Mouse (Mus musculus): ENCODE measurements at regions not wholly inside any gene's neighbourhood (a gene's known extent, or its start where the extent isn't known, plus 50 kb on each side); places are given as distances from the start of the nearest gene placed in this dataset.

DNA sequence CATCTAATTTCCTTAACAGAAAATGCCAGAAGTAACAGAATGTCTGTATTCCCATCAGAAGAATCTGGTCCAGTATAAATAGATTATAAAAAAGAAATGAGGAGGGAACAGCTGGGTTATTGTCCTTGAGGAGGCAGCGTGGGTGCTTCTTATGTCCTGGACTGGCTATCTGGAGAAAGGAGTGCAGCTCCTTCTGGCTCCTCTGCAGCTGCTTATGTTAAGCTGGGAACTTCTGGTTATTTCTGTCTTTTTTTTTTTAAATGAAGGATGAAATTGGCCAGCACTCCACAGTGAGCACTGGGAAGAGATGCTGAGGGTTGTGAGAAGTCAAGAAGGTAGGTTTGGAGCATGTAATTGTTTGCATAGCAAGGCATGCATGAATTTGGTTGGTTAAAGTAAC is 441.5 kb downstream of the Ebf1 start:
- no peak for DNase-seq (ENCODE audit: low spot score in 2 of 2)

DNA sequence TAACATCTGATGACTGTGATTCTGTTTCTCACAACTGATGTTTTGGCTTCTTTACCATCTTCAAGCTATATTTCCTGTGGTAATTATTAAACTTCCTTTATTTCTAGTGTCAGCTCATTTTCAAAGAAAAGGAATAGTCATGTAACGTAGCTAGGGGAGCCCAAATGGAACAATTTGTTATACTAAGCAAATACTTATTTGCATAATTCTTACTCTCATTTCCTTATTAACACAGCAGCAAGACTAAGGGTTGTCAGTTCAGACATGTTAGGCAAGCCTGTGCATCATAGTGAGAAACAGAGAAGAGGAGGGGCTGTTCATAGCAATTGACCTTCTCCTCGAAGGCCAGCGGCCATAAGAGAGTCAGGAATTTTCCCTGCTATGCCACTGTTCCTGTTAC is 449.5 kb downstream of the Ebf1 start:
- no peak for DNase-seq (ENCODE audit: low spot score in 2 of 2)

DNA sequence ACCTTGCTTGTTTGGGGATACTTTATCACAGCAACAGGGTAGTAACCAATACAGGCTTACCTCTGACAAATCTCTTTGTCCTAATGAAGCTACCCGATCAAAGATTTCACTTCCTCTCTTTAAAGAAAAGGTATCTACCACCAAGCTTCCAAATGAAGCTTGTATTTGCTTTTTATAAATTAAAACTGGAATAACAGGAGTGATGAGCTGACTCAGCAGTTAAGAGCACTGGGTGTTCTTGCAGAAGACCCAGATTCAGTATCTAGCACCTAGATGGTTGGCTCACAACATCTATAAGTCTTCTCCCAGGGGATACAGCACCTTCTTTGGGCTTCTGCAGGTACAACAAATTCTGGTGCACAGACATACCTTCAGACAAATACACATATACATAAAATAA is 453.2 kb downstream of the Ebf1 start:
- DNase-seq (ENCODE audit: low spot score in 2 of 2) = no peak

DNA sequence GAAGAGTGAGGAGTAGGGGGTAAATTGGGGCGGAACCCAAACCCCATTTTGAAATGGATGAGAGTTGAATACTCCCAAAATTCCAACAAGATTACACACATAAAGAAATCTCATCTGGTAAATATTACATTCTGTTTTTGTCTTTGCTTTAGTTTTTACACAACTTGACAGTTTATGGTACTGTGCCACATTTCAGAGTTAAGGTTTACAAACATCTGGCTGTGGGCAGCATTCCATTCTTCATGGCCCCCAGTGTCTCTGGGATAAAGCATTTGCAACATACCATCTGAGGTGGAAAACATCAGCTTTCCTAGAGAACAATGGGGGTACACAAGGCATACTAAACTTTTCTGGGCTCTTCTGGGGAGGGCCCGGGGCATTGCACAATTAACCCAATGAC is 454.1 kb downstream of the Ebf1 start:
- no peak for DNase-seq (ENCODE audit: low spot score in 2 of 2)

DNA sequence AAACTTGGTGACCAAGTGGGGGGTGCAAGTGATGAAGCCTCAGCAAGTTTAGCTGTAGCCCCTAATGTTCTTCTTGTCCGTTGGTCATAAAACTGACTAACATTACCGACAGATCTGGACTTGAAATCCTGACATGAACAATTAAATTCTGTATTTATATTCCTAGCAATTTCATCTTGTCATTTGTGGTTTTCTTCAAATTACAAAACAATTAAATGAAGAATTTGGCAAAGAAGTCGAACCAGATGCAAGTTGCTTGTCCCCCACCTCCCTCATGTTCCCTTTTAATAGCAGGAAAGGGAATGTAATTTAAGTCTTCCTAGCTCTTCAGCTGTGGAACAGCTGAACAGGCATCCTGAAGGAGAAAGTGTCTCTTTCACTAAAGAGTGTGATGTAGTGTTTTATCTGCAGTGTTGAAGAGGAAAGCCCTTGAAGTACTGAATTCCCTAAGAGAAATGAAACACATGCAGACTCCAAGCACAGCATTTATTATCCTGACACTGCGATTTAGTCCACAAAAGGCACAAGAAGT is 467.5 kb downstream of the Ebf1 start:
- no peak for DNase-seq (ENCODE audit: low spot score in 2 of 2)

DNA sequence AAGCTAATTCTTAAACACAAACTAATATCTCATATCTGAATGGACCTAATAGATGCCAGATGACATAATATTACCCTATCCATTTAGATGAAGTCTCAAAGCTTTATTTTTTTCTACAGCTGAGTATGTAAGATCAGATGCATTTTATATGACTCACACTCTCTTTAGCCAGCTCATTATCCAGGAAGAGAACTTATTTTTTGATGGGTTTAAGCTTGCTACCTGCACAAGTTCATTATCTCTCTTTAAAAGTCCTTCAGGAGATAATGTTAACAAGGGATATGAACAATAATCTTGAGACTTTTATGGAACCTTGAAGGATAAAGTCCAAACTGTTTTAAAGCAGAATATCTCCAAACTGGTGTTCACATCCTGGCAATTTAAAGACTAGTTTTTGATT is 468.0 kb downstream of the Ebf1 start:
- no peak for DNase-seq (ENCODE audit: low spot score in 2 of 2)

DNA sequence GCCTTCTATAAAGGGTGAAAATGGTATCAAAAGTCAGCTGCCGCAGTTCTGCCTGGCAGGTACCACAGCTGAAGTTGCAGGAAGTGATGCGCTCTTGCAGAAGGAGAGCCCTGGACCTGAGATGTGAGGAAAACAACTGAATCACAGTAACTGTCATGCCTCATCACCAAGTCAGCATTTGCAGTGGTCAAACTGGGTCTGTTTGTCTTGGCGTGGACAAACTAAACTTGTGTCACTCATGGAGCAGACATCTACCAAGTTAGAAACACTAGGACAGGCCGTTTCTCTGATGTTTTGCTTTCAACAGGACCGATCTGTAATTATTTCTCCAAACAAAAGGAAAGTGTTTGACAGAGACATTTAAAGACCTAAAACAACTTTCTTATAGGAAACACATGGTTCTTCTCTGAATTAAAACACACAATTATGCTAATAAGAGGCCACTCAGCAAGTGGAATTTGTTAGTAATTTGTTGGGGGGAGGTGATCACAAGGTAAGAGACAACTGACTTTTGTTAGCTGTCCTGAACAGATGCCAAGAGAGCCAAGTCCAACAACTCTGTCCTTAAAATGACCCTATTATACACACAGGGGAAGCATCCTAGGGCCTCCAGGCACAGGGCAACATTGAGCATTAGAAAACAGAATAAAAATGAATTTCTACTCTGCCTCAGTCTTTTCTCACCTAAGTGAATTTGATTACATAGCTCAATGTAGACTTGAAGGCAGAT is 470.2 kb downstream of the Ebf1 start:
- no peak for DNase-seq (ENCODE audit: low spot score in 2 of 2)

DNA sequence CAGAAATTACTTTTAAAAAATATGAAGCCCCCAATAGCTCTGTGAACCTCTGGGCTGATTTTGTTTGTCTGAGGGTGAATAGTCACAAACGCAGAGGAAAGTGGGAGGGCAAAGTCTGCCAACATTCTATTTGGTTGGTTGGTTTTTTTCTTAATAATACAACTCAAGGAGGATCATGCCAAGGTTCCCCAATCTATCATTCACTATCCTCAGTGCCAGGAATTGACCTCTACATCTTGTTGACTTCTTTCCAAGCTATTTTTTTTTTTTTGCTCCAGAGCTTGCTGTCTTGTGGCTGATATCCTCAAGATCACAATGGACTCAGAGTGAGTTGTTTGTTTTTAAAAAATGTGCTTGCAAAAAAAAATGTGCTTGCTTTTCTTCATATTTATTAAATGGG is 471.2 kb downstream of the Ebf1 start:
- no peak for DNase-seq (ENCODE audit: low spot score in 2 of 2)

DNA sequence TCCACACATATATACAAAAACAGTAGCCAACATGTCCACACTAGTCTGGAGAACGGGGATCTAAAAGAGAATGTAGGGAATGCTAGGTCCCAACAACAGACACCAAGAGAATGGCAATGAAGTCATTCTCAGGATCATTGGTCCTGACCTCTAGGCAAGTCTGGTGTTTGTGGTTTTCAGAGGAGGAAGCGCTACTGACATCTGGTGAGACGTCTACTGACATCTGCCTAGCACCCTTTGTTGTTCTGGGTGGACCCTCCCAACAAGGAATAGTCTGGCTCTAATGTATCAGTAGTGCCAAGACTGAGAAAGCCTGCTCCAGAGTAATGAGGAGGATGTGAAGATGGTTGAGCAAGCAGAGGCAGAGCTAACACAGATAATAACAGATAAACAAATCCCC is 472.4 kb downstream of the Ebf1 start:
- no peak for DNase-seq (ENCODE audit: low spot score in 2 of 2)

DNA sequence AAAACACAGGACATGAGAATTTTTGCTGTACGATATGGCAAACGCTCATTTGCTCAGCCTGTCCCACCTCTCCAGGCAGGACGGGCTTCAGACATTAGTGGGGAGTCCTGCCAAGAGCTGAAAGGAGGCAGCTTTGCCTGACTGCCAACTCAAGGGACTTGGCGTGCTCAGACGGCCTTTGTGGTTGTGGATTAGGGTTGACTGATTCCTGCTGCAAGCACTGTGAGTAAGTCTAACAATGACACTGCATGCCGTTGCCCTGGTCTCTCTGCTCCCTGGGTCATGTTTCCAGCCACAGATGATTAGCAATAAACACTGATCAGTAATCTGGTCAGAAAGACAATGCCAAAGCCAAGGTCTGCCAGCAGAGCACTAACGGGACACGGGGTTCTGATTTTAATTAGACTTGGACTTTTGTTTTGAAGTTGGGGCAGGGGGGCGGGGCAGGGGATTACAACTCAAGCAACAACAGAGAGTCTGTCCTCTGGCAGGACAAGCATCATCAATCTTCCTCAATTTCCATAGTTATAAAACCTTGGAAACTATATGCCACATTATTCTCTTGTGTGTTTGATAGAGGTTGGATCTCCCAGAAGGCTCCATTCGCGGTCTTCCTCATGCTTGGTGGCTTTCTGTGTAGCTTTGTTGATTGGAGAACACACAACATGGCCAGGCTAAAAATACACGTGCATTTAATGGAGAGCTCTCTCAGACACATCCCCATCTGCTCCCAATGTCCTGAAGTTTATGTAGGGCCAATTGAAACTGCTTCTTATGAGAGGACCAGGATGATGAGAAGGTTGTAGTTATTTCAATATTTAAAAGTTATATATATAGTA is 486.6 kb downstream of the Ebf1 start:
- DNase-seq (ENCODE audit: low spot score in 2 of 2) = peak in 1 of 2 experiments; percentile 11

DNA sequence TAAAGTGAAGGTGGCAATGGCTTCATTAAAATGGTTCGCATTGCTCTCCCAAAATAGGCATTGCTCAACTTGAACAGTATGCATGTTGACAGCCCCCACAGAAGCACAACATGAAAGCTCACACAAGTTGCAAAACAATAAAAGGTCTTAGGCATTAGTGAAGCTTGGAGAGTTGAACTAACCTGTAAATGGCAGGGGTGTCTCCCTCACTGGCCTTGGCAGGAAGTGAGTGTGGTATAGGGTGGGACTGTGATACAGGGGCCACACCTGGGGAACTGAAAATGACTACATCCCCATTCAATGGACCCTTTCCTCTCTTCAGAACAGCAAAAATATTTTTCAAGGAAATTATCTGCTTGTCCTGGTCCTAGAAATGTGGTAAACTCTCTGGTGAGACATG is 499.6 kb downstream of the Ebf1 start:
- DNase-seq (ENCODE audit: low spot score in 2 of 2) = no peak

DNA sequence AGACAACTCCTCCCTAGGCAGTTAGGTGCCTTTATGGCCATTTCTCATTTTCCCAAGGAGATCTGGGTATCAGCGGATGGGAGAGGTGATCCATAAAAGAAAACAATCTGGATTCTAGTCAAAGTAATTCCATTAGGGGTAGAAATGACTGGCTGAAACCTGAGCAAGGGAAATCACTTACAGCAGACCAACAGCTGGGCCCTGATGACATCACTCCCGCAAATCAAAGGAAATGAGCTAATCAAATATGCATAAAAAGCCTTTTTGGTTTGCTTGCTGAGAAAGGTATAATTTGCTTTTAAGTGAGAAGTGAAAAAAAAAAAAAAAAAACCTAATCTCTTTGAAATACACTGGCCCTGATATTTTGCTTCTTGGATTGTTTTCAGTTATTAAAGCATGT is 506.2 kb downstream of the Ebf1 start:
- DNase-seq (ENCODE audit: low spot score in 2 of 2) = no peak

DNA sequence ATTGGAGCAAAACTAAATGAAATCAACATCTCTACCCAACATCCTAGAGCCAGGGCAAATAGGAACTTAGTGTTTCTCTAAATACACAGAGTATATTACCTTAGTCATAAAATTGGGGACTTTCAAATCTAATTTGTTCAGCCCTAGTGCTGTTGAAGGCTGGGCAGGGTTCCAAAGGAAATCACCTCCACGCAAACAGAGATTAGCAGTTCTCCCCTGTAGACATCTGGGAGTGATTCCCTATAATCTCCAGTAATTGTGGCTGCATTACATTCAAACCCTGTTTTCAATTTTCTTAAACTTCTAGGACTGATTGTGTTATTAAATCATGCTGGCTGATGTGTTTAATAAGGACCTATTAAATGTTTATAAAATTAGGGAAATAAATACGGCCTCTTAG is 519.7 kb downstream of the Ebf1 start:
- no peak for DNase-seq (ENCODE audit: low spot score in 2 of 2)

DNA sequence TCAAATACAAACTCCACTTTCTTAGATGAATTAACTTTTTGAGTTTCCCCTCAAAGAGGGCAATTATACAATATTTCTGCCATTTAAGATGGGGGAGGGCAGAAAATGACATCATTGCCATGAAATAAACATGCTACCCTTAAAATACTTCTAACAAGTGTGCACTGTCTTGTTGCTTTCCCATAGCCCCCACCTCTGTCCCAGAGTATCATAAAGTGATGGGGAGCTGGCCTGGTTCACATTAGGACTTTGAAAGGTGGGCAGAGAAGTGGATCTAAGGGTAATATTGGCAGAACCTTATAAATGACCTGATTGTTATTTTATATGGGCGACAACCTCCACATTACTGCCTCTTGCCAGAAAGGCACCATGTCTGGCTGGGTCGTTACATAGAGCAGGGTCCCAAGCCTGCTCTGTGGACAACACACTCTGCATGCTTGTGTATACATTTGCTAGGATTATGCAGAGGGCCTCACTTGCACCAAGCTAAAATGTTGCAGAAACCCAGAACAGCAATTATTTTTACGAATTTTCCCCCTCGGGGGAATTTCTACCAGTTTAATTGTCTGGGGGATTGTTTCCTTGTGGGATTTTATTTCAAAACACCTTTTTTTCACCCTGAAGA is 521.3 kb downstream of the Ebf1 start:
- no peak for DNase-seq (ENCODE audit: low spot score in 2 of 2)

DNA sequence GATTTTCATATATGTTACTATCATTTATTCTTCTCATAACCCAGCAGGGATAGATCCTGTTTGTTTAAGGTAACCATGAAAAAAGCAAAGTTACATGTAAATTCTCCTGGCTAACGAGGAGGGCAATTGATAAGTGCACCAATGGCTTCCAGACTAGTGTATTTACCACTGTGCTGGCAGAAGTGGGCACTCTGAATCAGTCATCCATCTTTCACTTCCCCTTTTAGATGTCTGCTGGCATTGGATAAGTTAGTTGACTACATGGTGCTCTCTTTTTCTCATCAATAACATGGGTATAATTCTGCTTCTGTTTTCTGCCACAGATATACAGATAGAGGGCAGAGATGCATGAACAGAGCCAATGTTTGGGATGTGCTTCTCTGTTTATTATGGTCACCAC is 523.4 kb downstream of the Ebf1 start:
- DNase-seq (ENCODE audit: low spot score in 2 of 2) = no peak

DNA sequence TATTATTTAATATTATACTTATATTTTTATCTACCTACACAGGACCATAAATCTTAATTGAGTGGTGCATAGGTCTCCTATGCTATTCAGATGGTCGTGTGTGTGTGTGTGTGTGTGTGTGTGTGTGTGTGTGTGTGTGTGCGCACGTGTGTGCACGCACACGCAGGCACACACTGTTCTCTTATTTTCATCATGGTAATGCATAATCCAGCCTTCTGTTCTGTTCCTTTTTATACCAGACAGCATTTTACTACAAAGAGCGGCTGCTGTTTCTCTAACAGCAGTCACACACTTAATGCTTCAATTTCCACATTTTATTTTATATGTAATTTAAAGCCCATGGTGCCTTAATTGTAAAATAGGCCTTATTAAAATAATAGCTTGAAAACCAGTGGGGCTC is 537.0 kb downstream of the Ebf1 start:
- no peak for DNase-seq (ENCODE audit: low spot score in 2 of 2)

DNA sequence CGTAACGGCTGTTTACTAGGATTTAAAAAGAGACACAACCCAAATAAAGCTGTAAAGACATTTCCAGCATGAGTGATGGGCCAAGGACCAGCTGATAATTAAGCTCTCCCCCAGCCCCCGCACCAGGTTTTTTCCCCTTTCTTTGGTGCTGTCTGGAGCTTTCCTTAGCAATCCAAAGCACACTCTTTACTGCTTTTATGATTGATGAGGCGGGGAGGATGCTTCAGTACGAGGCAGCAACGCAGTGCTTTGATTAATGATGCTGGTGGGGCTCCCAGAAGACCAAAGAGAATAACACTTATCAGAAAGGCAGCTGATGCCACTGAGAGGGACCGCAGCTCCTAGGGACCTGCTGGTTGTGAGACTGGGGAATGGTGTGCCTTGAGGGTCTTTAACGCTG is 537.4 kb downstream of the Ebf1 start:
- no peak for DNase-seq (ENCODE audit: low spot score in 2 of 2)

DNA sequence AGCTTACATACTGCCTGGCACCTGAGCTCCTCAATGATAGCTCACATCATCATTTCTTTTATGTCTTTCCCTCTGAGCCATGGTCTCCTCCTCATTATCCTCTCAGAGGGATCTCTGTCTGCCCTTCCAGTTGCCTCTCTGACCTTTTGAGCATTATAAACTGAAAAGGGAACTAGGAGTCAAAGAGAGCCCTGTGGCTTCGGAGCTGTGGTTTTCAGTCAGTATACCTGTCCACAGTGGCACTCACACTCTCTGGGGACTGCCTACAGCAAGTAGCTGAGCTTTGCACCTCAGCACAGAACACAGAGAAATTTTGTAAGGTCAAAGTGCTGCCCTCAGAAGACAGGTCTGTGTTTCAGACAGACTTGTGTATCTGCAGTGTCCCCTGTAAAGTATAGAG is 538.7 kb downstream of the Ebf1 start:
- DNase-seq (ENCODE audit: low spot score in 2 of 2) = no peak

DNA sequence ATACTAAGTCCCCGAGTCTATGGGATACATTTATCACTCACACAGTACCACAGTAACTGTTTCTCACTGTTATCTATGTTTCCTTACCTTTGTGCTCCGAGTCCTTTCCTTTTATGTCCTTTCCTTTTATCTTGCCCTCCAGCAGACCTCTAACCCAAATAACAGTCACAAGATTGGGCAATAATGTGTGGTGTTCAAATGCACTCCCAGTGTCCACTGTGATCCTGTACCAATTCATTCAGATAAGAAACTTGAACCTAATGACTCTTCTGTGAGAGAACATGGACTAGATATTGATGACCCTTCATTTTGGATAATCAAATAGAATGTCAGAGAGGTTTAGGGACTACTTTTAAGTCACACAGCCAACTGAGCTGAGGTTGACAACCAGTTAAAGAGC is 541.2 kb downstream of the Ebf1 start:
- DNase-seq (ENCODE audit: low spot score in 2 of 2) = no peak

DNA sequence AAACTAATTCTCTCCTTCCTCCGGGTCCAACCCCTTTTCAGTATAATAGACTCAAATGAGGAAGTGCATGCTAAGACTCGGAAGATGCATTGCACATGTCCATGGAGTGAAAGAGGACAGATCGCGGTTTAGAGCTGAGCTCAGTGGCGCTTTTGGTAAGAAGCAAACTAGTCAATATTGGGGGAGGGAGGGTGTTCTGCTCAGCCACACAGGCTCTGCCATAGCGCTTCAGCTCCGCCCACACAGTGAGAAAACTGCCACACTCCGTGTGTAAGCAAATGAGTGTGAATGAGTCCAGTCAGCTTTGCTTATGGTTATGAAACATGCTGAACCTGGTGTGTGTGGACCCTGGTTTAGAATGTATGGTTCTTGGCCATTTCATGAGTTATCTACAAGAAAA is 543.8 kb downstream of the Ebf1 start:
- DNase-seq (ENCODE audit: low spot score in 2 of 2) = no peak

DNA sequence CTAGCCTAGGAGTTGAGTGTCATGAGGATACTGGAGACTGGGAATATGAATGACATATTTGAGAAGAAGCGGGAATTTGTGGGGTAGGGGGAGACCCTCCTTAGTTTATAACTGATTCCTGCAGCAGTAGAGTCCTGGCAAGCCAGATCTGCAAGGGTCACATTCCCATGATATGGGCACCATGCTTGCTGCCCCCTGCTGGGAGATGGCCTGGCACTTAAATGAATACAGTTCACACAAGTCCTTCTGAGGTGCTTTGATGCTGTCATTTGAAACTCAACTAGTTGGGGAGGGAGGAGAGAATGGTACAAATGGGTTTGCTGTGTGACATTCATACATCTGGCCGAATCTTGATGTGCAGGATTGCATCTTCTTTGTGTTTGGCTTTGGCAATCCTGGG is 556.4 kb downstream of the Ebf1 start:
- no peak for DNase-seq (ENCODE audit: low spot score in 2 of 2)

DNA sequence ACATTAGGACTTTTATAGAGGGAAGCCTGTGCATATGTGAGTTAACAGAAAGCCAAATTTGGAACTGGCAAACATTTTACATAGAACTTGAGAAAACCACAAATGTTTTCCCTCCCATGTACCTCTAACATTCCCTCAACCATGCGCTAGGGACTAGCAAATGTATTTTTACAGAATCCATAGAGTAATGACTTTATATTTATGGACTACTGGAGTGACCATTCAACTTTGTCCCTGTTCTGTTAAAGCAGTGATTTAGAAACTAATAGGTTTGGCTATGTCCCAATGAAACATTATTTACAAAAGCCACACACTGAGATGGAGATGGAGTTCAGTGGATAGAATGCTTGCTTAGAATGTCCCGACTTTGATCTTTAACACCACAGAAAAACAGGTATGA is 557.0 kb downstream of the Ebf1 start:
- no peak for DNase-seq (ENCODE audit: low spot score in 2 of 2)
